Mouse (Mus musculus): ENCODE measurements around the gene Serpina1f.
"Not testable (repeated sequence)": the region's sequence is repeated elsewhere in the genome, so short reads cannot be mapped to it uniquely, and the experiment has no call there.

The Serpina1f gene

DNA sequence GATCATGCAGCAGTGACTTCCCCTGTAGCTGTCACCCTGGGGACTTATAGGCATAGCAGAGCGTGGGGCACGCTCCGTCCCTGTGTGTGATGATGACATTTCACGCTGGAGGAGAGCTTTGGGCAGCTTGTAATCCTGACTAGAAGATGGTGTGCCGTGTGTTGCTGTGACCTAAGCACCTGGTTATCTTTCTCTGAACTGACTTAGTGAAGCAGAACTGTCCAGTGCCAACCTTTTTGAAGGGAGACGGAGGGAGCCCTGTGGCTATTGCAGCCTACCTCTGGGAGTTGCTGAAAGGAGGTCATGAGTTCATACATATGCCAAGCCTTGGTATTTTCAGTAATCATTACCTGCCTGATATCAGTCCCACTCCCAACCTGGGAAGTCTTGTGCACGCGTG is at the start of gene Serpina1f:
TSS of gene Serpina1f (minus strand) at position 101 of the 400 bp plus-strand sequence.
- no peak for DNase-seq (ENCODE audit: low spot score in 2 of 2)

- DNase-seq (ENCODE audit: low spot score in 2 of 2), result not testable (repeated sequence)
Measured at GRCm38 (mm10) chr12:103737791-103738580, 42.7 kb upstream of the Serpina1f start.

- not testable (repeated sequence) for DNase-seq (ENCODE audit: low spot score in 2 of 2)
Measured at GRCm38 (mm10) chr12:103735566-103735965, 40.2 kb upstream of the Serpina1f start.

GRCm38 (mm10) chr12:103735101-103735500 is 39.8 kb upstream of the Serpina1f start:
- not testable (repeated sequence) for DNase-seq (ENCODE audit: low spot score in 2 of 2)

DNA sequence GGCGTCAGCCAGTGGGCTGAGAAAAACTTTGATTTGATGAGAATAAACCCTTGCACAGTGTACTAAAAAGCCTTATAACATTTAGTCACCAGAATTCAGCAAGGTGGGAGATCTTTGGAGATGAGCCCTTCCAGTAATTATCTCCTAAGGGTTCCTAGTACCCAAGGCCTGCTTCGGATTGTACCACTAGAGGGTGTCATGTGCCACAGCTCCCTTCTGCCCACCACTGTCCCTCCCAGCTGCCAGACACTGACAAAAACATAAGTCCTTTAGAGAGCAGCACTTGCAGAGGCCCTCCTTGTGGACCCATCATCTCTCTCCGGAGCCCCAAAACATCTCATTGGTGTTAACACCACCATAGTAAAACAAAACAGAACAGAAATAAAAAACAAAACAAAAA is 16.2 kb upstream of the Serpina1f start:
- no peak for DNase-seq (ENCODE audit: low spot score in 2 of 2)

GRCm38 (mm10) chr12:103710405-103710804 is 15.1 kb upstream of the Serpina1f start:
- DNase-seq (ENCODE audit: low spot score in 2 of 2), result no peak

DNA sequence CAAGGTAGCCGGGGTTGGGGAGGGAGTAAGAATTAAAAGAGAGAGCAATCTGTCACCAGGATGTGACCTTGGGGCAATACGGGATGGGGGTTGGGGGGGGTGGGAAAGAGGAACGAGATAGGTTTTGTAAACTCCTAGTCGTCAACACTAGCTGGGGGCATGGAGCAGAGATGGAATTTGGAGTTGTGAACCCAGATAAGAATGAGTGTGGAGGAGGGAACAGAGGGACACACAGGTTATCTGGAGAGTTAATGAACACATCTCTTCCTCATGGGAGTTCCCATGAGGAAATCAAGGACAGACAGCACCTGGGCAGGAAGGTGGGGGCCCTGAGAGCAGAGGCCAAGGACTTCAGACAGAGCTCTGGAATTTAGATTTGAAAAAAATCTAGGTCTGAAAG is 10.8 kb upstream of the Serpina1f start:
- no peak for DNase-seq (ENCODE audit: low spot score in 2 of 2)

- no peak for DNase-seq (ENCODE audit: low spot score in 2 of 2)
Measured at GRCm38 (mm10) chr12:103705547-103705946, 10.2 kb upstream of the Serpina1f start.

DNA sequence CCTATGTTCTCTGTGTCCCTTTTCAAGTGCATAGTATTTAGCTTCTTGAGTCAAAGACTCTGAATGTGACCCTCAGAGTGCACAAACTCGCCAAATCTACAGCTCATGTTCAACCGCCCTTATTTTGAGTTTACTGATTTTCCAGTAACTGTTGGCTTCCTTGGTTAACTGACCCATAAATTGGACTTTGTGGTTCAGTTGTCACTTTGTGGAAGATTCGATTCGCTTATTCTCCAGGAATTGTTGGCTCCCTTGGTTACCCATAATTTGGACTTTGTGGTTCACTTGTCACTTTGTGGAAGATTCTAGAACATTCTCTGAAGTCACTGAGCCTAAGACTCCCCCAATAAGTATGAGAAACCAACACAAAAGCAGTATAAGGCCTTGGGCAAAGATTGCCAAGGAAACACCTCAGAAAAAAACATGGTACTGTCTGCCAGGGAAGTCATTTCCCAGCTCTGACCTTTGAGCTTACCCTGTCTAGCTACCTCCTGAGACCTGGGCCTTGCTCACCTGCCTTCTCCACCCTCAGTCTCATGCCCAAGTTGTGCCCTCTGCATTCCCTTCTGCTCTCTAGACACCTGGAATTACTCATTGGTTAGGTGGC is 4.9 kb upstream of the Serpina1f start:
- DNase-seq (ENCODE audit: low spot score in 2 of 2), result no peak

- no peak for DNase-seq (ENCODE audit: low spot score in 2 of 2)
Measured at GRCm38 (mm10) chr12:103688221-103688814, 7.0 kb downstream of the Serpina1f start.

- DNase-seq (ENCODE audit: low spot score in 2 of 2), result no peak
Measured at GRCm38 (mm10) chr12:103687021-103687420, 8.3 kb downstream of the Serpina1f start.

DNA sequence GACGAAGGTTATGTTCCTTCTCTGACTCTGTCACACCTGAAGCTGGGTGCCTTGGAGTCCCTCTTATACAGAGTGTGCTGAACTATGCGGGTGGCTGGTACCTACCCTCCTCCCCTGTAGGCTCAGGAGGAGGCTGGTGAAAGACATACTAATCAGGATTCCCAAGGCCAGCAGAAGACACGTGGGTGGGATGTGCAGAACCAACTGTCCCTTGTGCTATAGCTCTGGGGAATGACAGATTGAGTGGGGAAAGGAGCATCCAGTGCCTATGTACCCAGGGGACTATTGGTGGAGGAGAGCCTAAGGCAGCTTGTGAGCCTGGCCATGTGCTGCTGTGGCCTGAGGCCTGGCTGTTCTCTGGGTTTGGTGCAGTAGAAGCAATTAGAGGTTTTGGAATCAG is 9.3 kb downstream of the Serpina1f start:
- peak in 1 of 2 experiments; percentile 20 for DNase-seq (ENCODE audit: low spot score in 2 of 2)

DNA sequence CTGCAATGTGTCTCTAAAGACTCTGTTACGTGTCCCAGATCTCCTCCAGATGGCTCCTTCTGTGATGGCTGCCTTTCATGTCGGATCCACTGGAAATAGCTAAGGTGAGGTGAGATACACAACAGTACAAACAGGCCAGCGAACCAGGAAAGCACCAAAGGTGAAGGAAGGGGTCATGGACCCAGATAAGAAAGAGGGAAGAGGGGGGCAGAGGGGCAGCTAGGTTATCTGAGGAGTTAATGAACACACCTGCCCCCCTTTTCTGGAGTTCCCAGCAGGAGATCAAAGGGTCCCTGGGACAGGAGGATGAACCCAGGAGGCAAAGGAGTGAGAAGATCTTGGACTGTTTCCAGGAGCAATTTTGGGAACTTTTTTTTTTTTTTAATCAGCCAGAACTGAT is 9.9 kb downstream of the Serpina1f start:
- no peak for DNase-seq (ENCODE audit: low spot score in 2 of 2)

GRCm38 (mm10) chr12:103683775-103684174 is 11.6 kb downstream of the Serpina1f start:
- DNase-seq (ENCODE audit: low spot score in 2 of 2), result no peak

- DNase-seq (ENCODE audit: low spot score in 2 of 2), result no peak
Measured at GRCm38 (mm10) chr12:103681739-103682138, 13.6 kb downstream of the Serpina1f start.

DNA sequence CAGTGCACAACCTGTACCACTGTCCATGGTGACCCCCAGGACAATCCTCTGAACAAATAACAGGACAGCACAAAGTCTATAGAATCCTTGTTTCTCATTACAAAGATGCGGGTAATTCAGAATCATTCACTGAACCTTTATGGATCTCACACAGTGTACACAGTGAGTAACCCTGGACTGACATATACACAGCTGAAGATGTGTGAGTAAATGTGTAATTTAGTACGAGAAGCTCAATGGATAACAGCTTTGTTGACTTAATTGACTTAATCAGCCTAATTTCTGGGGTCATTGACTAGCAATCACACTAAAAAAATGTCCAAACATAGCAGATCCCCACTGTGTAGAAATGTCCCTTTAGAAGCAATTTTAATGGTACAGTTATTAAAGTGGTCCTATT is 14.2 kb downstream of the Serpina1f start:
- DNase-seq (ENCODE audit: low spot score in 2 of 2), result no peak

DNA sequence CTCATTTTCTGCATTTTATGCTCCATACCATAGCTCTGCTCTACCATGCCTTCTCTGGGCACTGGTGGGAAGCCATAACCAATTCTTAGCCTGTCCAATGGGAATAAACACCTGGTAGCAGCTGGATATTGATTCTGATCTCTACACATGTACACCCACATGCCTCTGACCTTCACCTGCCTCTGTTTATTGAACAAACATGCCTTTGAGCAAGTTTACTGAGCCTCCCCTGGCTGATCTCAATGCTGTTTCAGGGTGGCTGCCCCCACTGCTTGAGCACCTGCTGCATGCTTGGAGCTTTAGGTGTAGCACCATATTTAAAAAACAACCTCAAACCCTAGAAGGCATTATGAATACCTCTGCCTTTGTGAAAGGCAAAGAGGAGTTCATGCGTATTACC is 15.5 kb downstream of the Serpina1f start:
- not testable (repeated sequence) for DNase-seq (ENCODE audit: low spot score in 2 of 2)

DNA sequence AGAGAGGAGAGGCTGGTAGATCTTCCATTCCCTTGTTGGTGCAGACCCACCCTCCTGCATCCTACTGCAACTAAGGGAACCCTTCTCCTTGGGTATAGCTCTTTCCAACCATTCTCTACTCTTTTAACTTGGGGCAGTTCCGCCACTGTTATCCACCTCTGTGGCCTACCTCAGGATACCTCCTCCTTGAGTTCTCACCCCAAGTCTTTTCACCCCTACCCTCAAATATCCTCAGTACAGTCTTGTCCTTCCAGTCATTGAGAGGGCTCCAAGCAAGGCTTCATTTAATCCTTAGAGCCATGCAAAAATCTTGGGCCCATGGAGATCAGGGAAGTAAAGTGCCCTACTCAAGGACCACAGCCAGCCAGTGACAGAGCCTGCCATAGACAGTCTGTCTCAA is 19.3 kb downstream of the Serpina1f start, which contains the start of gene Serpina16:
TSS of gene Serpina16 (minus strand) at position 101 of the 400 bp plus-strand sequence.
- DNase-seq (ENCODE audit: low spot score in 2 of 2), result no peak

GRCm38 (mm10) chr12:103673179-103673578 is 22.1 kb downstream of the Serpina1f start:
- no peak for DNase-seq (ENCODE audit: low spot score in 2 of 2)

- DNase-seq (ENCODE audit: low spot score in 2 of 2), result no peak
Measured at GRCm38 (mm10) chr12:103671483-103671882, 23.8 kb downstream of the Serpina1f start.

DNA sequence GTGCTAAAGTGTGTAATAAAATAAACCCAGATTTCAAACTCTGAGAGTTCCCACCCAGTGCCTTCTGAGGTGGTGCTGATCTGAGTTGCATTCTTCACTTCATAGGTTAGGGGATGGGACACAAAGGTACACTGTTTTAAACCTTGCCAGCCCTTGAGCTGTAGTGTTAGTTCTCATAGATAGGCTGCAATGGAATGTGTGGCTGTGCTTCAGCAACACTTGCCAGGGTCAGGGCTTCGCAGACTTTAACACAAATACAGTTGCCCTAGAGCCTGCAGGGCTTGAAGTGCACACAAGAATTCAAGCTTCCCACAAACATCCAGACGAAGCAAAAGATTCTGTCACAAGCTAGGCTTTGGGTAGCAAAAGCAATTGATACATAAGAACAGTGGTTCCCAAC is 24.4 kb downstream of the Serpina1f start:
- DNase-seq (ENCODE audit: low spot score in 2 of 2), result no peak

DNA sequence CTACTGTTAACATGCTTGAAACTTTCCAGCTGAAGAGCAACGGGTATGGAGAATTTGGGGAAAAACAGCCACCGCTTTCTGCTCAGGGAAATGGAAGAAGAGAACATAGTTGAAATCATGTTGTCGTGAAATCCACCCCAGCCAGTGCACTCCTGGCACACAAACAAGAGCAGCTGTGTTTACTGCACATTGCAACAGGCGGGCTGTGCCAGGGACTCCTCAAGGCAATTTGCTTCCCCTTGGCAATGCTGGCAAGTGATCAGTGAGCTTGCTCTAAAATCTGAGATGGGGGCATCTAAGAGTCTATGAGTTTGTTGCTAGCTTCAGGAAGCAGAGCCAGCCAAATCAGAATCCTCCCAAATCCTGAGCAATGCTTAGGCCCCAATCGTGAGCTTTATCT is 25.0 kb downstream of the Serpina1f start:
- peak; percentile 12 to 14 for DNase-seq (ENCODE audit: low spot score in 2 of 2)

- DNase-seq (ENCODE audit: low spot score in 2 of 2), result no peak
Measured at GRCm38 (mm10) chr12:103665286-103665685, 30.0 kb downstream of the Serpina1f start.

Data from frontal cortex, postnatal 10 days (tissue).